Mouse (Mus musculus) intestine, embryonic 14.5 days (tissue): ENCODE measurements around the gene Mrpl51. TPM values are rescaled to one million over a fixed set of nuclear protein-coding genes. Genes with fewer than 3 reads are reported as not detected.

Experiments used
- ATAC-seq: fragments of 200-750 bp; cut with Nextera tagmentation; replicated peaks from 2 replicates; pipeline ENCODE4 v1.8.0; 2017; ENCODE audit warnings: low read depth, moderate number of reproducible peaks, moderate TSS enrichment, moderate library complexity; ENCODE audit not compliant: low FRiP score, low TSS enrichment
- DNase-seq: peaks from one replicate; pipeline ENCODE4 v3.0.0-alpha.2; 2018; ENCODE audit warnings: low spot score
- H3K27ac ChIP-seq: fragments of 300-500 bp; sonication (generic); 2 replicates; pipeline ENCODE4 v1.5.1; 2014; ENCODE audit warnings: low read depth, mild to moderate bottlenecking, control low read depth
- H3K27me3 ChIP-seq: fragments of 300-500 bp; sonication (generic); replicated peaks from 2 replicates; pipeline ENCODE4 v1.6.1; 2014; ENCODE audit warnings: low read length, control low read depth; ENCODE audit not compliant: control insufficient read depth, insufficient read depth
- H3K36me3 ChIP-seq: fragments of 300-500 bp; sonication (generic); 2 replicates; pipeline ENCODE4 v1.6.1; 2014; ENCODE audit warnings: low read length, control low read depth; ENCODE audit not compliant: control insufficient read depth, insufficient read depth
- H3K4me1 ChIP-seq: fragments of 300-500 bp; sonication (generic); replicated peaks from 2 replicates; pipeline ENCODE4 v1.6.1; 2014; ENCODE audit warnings: low read length, control low read depth, mixed read lengths; ENCODE audit not compliant: control insufficient read depth, insufficient read depth
- H3K4me2 ChIP-seq: fragments of 300-500 bp; sonication (generic); 2 replicates; pipeline ENCODE4 v1.6.1; 2014; ENCODE audit warnings: low read length
- H3K4me3 ChIP-seq: fragments of 300-500 bp; sonication (generic); 2 replicates; pipeline ENCODE4 v1.5.1; 2014; ENCODE audit warnings: low read depth, low read length, control low read depth, mixed read lengths
- H3K9ac ChIP-seq: fragments of 300-500 bp; sonication (generic); 2 replicates; pipeline ENCODE4 v1.6.1; 2014; ENCODE audit warnings: mild to moderate bottlenecking, low read length
- H3K9me3 ChIP-seq: fragments of 300-500 bp; sonication (generic); 2 replicates; pipeline ENCODE4 v1.6.1; 2016; ENCODE audit warnings: low read length, control low read depth; ENCODE audit not compliant: control insufficient read depth
- WGBS: fragments of 180-500 bp; shearing (Covaris S2); extraction: QIAGEN DNeasy Blood & Tissue Kit; methylation state at CpG from one replicate; pipeline ENCODE4 v1.1.7; 2014; 5-methylcytosine and 5-hydroxymethylcytosine counted together
- polyA plus RNA-seq: library from polyadenylated mRNA; unstranded; fragments of >200 nt; fragmentation: Nextera tagmentation; extraction: Ambion mirVana; gene quantifications from 2 replicates; pipeline ENCODE4 v1.2.1, GENCODE M21; 2014

The Mrpl51 gene
- polyA plus RNA-seq, 1 experiment from 2014 or later, result 221 TPM

GRCm38 (mm10) chr6:125147329-125147728, 44.3 kb upstream of the Mrpl51 start:
- Histone ChIP-seq H3K27ac (no peak overlapping the region), H3K4me3 (no peak overlapping the region), H3K4me2 (peak overlapping the region; percentile 69; the same call in 1 of the 2 replicates), H3K36me3 (peaks cover 25% of the 10 kb centered on the region), H3K9ac (no peak overlapping the region), H3K27me3 (no peaks in the 10 kb centered on the region), H3K4me1 (peaks cover 37% of the 10 kb centered on the region), H3K9me3 (no peaks in the 10 kb centered on the region)
- 54% methylated on average over 10 of the region's 10 CpGs for WGBS
- ATAC-seq (no peak), DNase-seq (no peak)

- no peaks in the 10 kb centered on the region for H3K27me3 ChIP-seq
- WGBS, result 63% methylated on average over 18 of the region's 18 CpGs
- H3K9ac ChIP-seq, result no peak overlapping the region
- ATAC-seq (no peak), DNase-seq (no peak)
- no peak overlapping the region for H3K27ac ChIP-seq
- H3K4me1 ChIP-seq, result peaks cover 37% of the 10 kb centered on the region
- no peak overlapping the region for H3K4me3 ChIP-seq
- peaks cover 26% of the 10 kb centered on the region for H3K36me3 ChIP-seq
- H3K4me2 ChIP-seq, result peak overlapping the region; percentile 16; the same call in 1 of the 2 replicates
- no peaks in the 10 kb centered on the region for H3K9me3 ChIP-seq
These were observed 43.2 kb upstream of the Mrpl51 start for GRCm38 (mm10) chr6:125148251-125148925.

- Histone ChIP-seq H3K27ac (no peak overlapping the region), H3K4me2 (0 out of 2 replicates have a peak overlapping the region, but pooled peaks have one; percentile 16), H3K36me3 (peaks cover 25% of the 10 kb centered on the region), H3K27me3 (no peaks in the 10 kb centered on the region), H3K4me1 (peaks cover 37% of the 10 kb centered on the region), H3K9me3 (no peaks in the 10 kb centered on the region), H3K4me3 (no peak overlapping the region), H3K9ac (no peak overlapping the region)
- ATAC-seq (no peak), DNase-seq (peak; percentile 52)
- WGBS, result 74% methylated on average over 16 of the region's 16 CpGs
These were observed 42.6 kb upstream of the Mrpl51 start for GRCm38 (mm10) chr6:125148926-125149568.

- WGBS, result 73% methylated on average over 7 of the region's 7 CpGs
- H3K36me3 ChIP-seq, result peaks cover 21% of the 10 kb centered on the region
- H3K9ac ChIP-seq, result no peak overlapping the region
- no peak overlapping the region for H3K27ac ChIP-seq
- DNase-seq, result no peak
- H3K4me3 ChIP-seq, result no peak overlapping the region
- ATAC-seq, result no peak
- no peaks in the 10 kb centered on the region for H3K9me3 ChIP-seq
- H3K4me1 ChIP-seq, result peaks cover 35% of the 10 kb centered on the region
- H3K4me2 ChIP-seq, result no peak overlapping the region
- no peaks in the 10 kb centered on the region for H3K27me3 ChIP-seq
These were observed 42.0 kb upstream of the Mrpl51 start for GRCm38 (mm10) chr6:125149569-125149950.

GRCm38 (mm10) chr6:125152212-125153017, 39.2 kb upstream of the Mrpl51 start:
- ATAC-seq, result no peak
- H3K4me2 ChIP-seq, result no peak overlapping the region
- no peak for DNase-seq
- H3K27me3 ChIP-seq, result no peaks in the 10 kb centered on the region
- peaks cover 21% of the 10 kb centered on the region for H3K36me3 ChIP-seq
- peaks cover 16% of the 10 kb centered on the region; the same call in 1 of the 2 replicates for H3K4me1 ChIP-seq
- no peak overlapping the region for H3K9ac ChIP-seq
- no peak overlapping the region for H3K4me3 ChIP-seq
- WGBS, result 79% methylated on average over 22 of the region's 22 CpGs
- no peak overlapping the region for H3K27ac ChIP-seq
- no peaks in the 10 kb centered on the region for H3K9me3 ChIP-seq

- Histone ChIP-seq H3K36me3 (peaks cover 24% of the 10 kb centered on the region), H3K4me2 (no peak overlapping the region), H3K9me3 (no peaks in the 10 kb centered on the region), H3K9ac (no peak overlapping the region), H3K4me3 (no peak overlapping the region), H3K4me1 (peaks cover 11% of the 10 kb centered on the region; the same call in 1 of the 2 replicates), H3K27ac (no peak overlapping the region), H3K27me3 (no peaks in the 10 kb centered on the region)
- 90% methylated on average over 5 of the region's 5 CpGs for WGBS
- ATAC-seq (no peak), DNase-seq (no peak)
These were observed 38.6 kb upstream of the Mrpl51 start for GRCm38 (mm10) chr6:125153018-125153389.

GRCm38 (mm10) chr6:125153682-125154081, 37.9 kb upstream of the Mrpl51 start:
- Histone ChIP-seq H3K36me3 (peaks cover 28% of the 10 kb centered on the region), H3K27me3 (no peaks in the 10 kb centered on the region), H3K9ac (no peak overlapping the region), H3K4me2 (no peak overlapping the region), H3K27ac (no peak overlapping the region), H3K9me3 (no peaks in the 10 kb centered on the region), H3K4me3 (no peak overlapping the region), H3K4me1 (0 out of 2 replicates have a peak, but pooled peaks cover 4% of the 10 kb centered on the region)
- ATAC-seq (no peak), DNase-seq (no peak)
- 87% methylated on average over 4 of the region's 4 CpGs for WGBS

GRCm38 (mm10) chr6:125154550-125154949, 37.1 kb upstream of the Mrpl51 start:
- Histone ChIP-seq H3K9me3 (no peaks in the 10 kb centered on the region), H3K27me3 (no peaks in the 10 kb centered on the region), H3K9ac (no peak overlapping the region), H3K4me3 (no peak overlapping the region), H3K27ac (no peak overlapping the region), H3K4me1 (no peaks in the 10 kb centered on the region), H3K4me2 (no peak overlapping the region), H3K36me3 (peaks cover 37% of the 10 kb centered on the region)
- DNase-seq (no peak), ATAC-seq (no peak)
